Mouse (Mus musculus) hindbrain, postnatal 0 days (tissue): Measurements from ENCODE around the gene Ttll8. TPM values are rescaled to one million over a fixed set of nuclear protein-coding genes. Genes with fewer than 3 reads are reported as not detected.
A peak's percentile ranks its signal among the peaks of the same experiment; 100 is the strongest.

ENCODE experiments used
- ATAC-seq: fragments of 200-750 bp; cut with Nextera tagmentation; 2 replicates; pipeline ENCODE4 v1.8.0; 2017; ENCODE audit warnings: mild to moderate bottlenecking, moderate TSS enrichment, moderate library complexity
- DNase-seq: peaks from one replicate; pipeline ENCODE4 v3.0.0-alpha.2; 2015; ENCODE audit warnings: low spot score
- H3K27ac ChIP-seq: fragments of 300-500 bp; sonication (generic); 2 replicates; pipeline ENCODE4 v1.5.1; 2014; ENCODE audit warnings: mild to moderate bottlenecking
- H3K27me3 ChIP-seq: fragments of 300-500 bp; sonication (generic); 2 replicates; pipeline ENCODE4 v1.6.1; 2014; ENCODE audit warnings: low read length, mixed read lengths; ENCODE audit not compliant: insufficient read depth
- H3K36me3 ChIP-seq: fragments of 300-500 bp; sonication (generic); 2 replicates; pipeline ENCODE4 v1.6.1; 2014; ENCODE audit warnings: low read length, mixed read lengths; ENCODE audit not compliant: insufficient read depth
- H3K4me1 ChIP-seq: fragments of 300-500 bp; sonication (generic); 2 replicates; pipeline ENCODE4 v1.6.1; 2014; ENCODE audit warnings: antibody characterized with exemption, low read length, mixed read lengths; ENCODE audit not compliant: insufficient read depth
- H3K4me2 ChIP-seq: fragments of 300-500 bp; sonication (generic); 2 replicates; pipeline ENCODE4 v1.6.1; 2014; ENCODE audit warnings: low read depth, mild to moderate bottlenecking, low read length, moderate library complexity, mixed read lengths
- H3K4me3 ChIP-seq: fragments of 300-500 bp; sonication (generic); 2 replicates; pipeline ENCODE4 v1.5.1; 2014; ENCODE audit warnings: low read length
- H3K9ac ChIP-seq: fragments of 300-500 bp; sonication (generic); replicated peaks from 2 replicates; pipeline ENCODE4 v1.6.1; 2014; ENCODE audit warnings: mild to moderate bottlenecking, low read length, moderate library complexity, mixed read lengths
- H3K9me3 ChIP-seq: fragments of 300-500 bp; sonication (generic); 2 replicates; pipeline ENCODE4 v1.6.1; 2016; ENCODE audit warnings: low read length, mixed read lengths
- CTCF ChIP-seq: IDR thresholded peaks from 2 replicates; pipeline ENCODE4 v1.5.1; 2016; ENCODE audit warnings: antibody characterized with exemption, control low read depth, low read depth
- WGBS: fragments of 180-500 bp; shearing (Covaris S2); extraction: QIAGEN DNeasy Blood & Tissue Kit; methylation state at CpG from one replicate; pipeline ENCODE4 v1.1.7; 2014; 5-methylcytosine and 5-hydroxymethylcytosine counted together
- polyA plus RNA-seq: library from polyadenylated mRNA; unstranded; fragments of >200 nt; fragmentation: Nextera tagmentation; extraction: Ambion mirVana; gene quantifications from 2 replicates; pipeline ENCODE4 v1.2.1, GENCODE M21; 2015
- total RNA-seq: library from RNA; depleted of rRNA; stranded (reverse); fragments of >200 nt; gene quantifications from 2 replicates; pipeline ENCODE4 v1.2.3, GENCODE M21; 2014

Gene Ttll8
- total and polyA plus RNA-seq, 2 experiments from 2014 or later = 0.14 to 0.16 TPM

DNA sequence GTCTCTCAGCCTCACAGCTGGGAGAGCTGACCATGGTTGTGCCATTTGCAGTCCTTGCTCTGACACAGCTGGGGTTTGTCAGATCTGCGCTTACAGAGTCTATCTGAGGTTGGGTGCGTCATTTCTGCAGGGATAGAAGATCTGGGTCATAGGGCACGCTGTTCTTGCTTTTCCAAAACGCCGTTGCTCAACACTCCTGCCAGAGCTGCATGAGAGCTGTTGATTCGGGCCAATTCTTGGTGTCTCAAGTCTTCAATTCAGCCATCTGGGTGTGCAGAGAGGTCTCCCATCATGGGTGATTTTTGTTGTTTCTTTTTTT lies 32.3 kb downstream of the Ttll8 start:
- H3K4me2 ChIP-seq = no peak overlapping the region
- ATAC-seq = no peak
- H3K36me3 ChIP-seq = no peaks in the 10 kb centered on the region
- H3K27me3 ChIP-seq = no peaks in the 10 kb centered on the region
- H3K27ac ChIP-seq = no peak overlapping the region
- H3K4me1 ChIP-seq = no peaks in the 10 kb centered on the region
- no peaks in the 10 kb centered on the region for H3K9me3 ChIP-seq
- WGBS = 78% methylated on average over 6 of the region's 6 CpGs
- no peak for TF ChIP-seq CTCF
- no peak overlapping the region for H3K9ac ChIP-seq
- H3K4me3 ChIP-seq = no peak overlapping the region
- no peak for DNase-seq

- no peaks in the 10 kb centered on the region for H3K27me3 ChIP-seq
- 28% methylated on average over 12 of the region's 12 CpGs for WGBS
- no peaks in the 10 kb centered on the region for H3K36me3 ChIP-seq
- no peak overlapping the region for H3K4me2 ChIP-seq
- no peak overlapping the region for H3K9ac ChIP-seq
- no peak overlapping the region for H3K4me3 ChIP-seq
- no peaks in the 10 kb centered on the region for H3K9me3 ChIP-seq
- no peak overlapping the region for H3K27ac ChIP-seq
- peak; percentile 91 for TF ChIP-seq CTCF
- DNase-seq (peak; percentile 95), ATAC-seq (peak; percentile 79; the same call in 1 of the 2 replicates)
- H3K4me1 ChIP-seq = no peaks in the 10 kb centered on the region
These were observed 32.9 kb downstream of the Ttll8 start for GRCm38 (mm10) chr15:88921131-88921991.

DNA sequence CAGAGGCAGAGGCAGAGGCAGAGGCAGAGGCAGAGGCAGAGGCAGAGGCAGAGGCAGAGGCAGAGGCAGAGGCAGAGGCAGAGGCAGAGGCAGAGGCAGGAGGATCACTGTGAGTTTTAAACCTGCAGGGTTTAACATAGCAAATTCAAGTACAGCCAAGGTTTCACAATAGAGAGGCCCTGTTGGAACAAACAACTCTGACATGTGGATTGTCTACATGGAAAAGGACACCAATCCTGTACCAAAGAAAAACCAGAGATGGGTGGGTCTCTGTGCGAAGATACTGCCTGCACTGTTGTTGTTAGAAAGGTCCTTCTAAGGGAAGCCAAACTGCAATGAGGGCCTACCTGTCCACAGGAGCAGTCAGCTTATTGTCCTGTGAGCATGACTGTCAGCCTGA lies 34.2 kb downstream of the Ttll8 start:
- no peak overlapping the region for H3K4me2 ChIP-seq
- H3K4me1 ChIP-seq = no peaks in the 10 kb centered on the region
- no peaks in the 10 kb centered on the region for H3K9me3 ChIP-seq
- no peak for TF ChIP-seq CTCF
- no peak overlapping the region for H3K9ac ChIP-seq
- 96% methylated on average over 1 of the region's 1 CpGs for WGBS
- no peaks in the 10 kb centered on the region for H3K27me3 ChIP-seq
- H3K36me3 ChIP-seq = no peaks in the 10 kb centered on the region
- no peak for DNase-seq
- H3K27ac ChIP-seq = no peak overlapping the region
- ATAC-seq = no peak
- H3K4me3 ChIP-seq = no peak overlapping the region

DNA sequence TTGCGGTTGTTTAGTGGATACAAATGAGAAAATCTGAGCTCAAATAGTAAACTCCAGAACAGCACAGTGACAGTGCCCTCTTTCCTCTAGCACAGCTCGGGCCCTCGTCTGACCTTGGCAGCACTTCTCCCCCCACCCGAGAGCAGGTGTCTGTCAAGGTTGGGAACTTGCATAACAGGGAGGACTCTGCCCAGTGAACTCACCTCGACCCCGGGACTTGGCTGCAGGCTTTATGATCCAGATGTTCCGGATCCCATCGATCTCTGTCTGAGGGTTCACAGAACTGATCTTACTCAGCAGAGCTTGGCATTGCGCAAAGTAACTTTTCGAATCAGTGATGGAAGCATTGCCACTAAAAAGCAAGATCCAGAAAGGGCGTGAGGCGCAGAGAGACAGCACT lies 34.9 kb downstream of the Ttll8 start:
- TF ChIP-seq CTCF = no peak
- no peak overlapping the region for H3K4me3 ChIP-seq
- no peak overlapping the region for H3K9ac ChIP-seq
- no peak overlapping the region for H3K27ac ChIP-seq
- H3K4me1 ChIP-seq = no peaks in the 10 kb centered on the region
- H3K9me3 ChIP-seq = no peaks in the 10 kb centered on the region
- no peaks in the 10 kb centered on the region for H3K27me3 ChIP-seq
- H3K4me2 ChIP-seq = no peak overlapping the region
- H3K36me3 ChIP-seq = no peaks in the 10 kb centered on the region
- ATAC-seq (no peak), DNase-seq (no peak)
- 80% methylated on average over 12 of the region's 12 CpGs for whole genome bisulfite sequencing

DNA sequence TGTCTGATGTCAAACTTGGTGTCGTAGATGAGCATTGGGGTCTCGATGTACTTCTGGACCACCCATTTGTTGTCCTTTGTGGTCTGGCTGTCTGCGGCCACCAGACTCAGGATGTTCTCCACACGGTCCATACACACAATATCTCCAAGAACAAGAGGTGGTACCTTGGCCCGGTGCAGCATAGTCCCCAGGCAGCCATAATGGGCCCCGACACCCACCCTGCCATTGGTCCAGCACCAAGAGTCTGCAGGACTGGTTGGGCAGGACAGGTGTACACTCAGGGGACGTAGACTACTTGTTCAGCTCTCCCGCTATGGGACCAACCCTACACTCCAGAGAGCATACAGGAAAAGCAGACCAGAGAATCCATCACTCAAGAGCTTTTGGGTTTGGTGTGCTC lies 37.1 kb downstream of the Ttll8 start:
- no peak for DNase-seq
- no peak for ATAC-seq
- Histone ChIP-seq H3K27me3 (no peaks in the 10 kb centered on the region), H3K36me3 (no peaks in the 10 kb centered on the region), H3K4me2 (no peak overlapping the region), H3K4me3 (no peak overlapping the region), H3K9me3 (no peaks in the 10 kb centered on the region), H3K9ac (no peak overlapping the region), H3K27ac (no peak overlapping the region), H3K4me1 (no peaks in the 10 kb centered on the region)
- 93% methylated on average over 8 of the region's 8 CpGs for WGBS
- no peak for TF ChIP-seq CTCF

GRCm38 (mm10) chr15:88916366-88916765 lies 37.9 kb downstream of the Ttll8 start:
- DNase-seq = no peak
- no peaks in the 10 kb centered on the region for H3K4me1 ChIP-seq
- no peak overlapping the region for H3K4me3 ChIP-seq
- no peak overlapping the region for H3K4me2 ChIP-seq
- no peaks in the 10 kb centered on the region for H3K27me3 ChIP-seq
- no peak for ATAC-seq
- WGBS = 34% methylated on average over 3 of the region's 3 CpGs
- TF ChIP-seq CTCF = no peak
- H3K9me3 ChIP-seq = no peaks in the 10 kb centered on the region
- H3K9ac ChIP-seq = no peak overlapping the region
- H3K27ac ChIP-seq = no peak overlapping the region
- H3K36me3 ChIP-seq = no peaks in the 10 kb centered on the region

DNA sequence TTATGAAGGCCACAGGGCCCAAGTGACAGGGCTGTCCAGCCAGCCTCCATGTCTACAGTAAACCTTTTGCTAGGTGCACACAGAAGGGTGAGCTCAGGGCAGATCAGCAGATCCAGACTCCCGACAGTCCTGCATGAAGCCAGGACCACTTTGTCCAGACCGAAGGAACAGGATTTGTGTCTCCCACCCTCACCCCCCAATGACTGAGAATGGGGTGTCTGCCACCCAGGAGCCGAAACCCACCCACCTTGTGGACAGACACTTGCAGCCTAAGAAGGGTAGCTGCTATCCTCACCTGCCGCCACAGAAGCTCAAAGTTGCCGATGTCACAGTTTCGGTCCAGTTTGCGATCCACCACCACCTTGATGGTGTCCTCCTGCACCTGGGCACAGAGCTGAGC lies 39.2 kb downstream of the Ttll8 start:
- no peak overlapping the region for H3K9ac ChIP-seq
- WGBS = 94% methylated on average over 7 of the region's 7 CpGs
- no peak overlapping the region for H3K4me2 ChIP-seq
- no peaks in the 10 kb centered on the region for H3K4me1 ChIP-seq
- no peak for ATAC-seq
- H3K36me3 ChIP-seq = no peaks in the 10 kb centered on the region
- TF ChIP-seq CTCF = no peak
- H3K27ac ChIP-seq = no peak overlapping the region
- no peaks in the 10 kb centered on the region for H3K27me3 ChIP-seq
- DNase-seq = no peak
- no peaks in the 10 kb centered on the region for H3K9me3 ChIP-seq
- H3K4me3 ChIP-seq = no peak overlapping the region
